Mouse (Mus musculus): Measurements from ENCODE around the gene Scaf4.
A peak's percentile ranks its signal among the peaks of the same experiment; 100 is the strongest.

The Scaf4 gene

GRCm38 (mm10) chr16:90283905-90284891 is at the start of gene Scaf4:
Gene Scaf4, minus strand, starts transcription at chr16:90284503.
- peak; percentile 91 for DNase-seq (ENCODE audit: low read depth, low spot score)

- DNase-seq (ENCODE audit: low read depth, low spot score) = no peak
Observed at GRCm38 (mm10) chr16:90332553-90332952, 48.2 kb upstream of the Scaf4 start.

GRCm38 (mm10) chr16:90330979-90331378 is 46.7 kb upstream of the Scaf4 start:
- no peak for DNase-seq (ENCODE audit: low read depth, low spot score)

GRCm38 (mm10) chr16:90329511-90329910 is 45.2 kb upstream of the Scaf4 start:
- no peak for DNase-seq (ENCODE audit: low read depth, low spot score)

- DNase-seq (ENCODE audit: low read depth, low spot score) = peak; percentile 93
Observed at GRCm38 (mm10) chr16:90322850-90323528, 38.7 kb upstream of the Scaf4 start.

- DNase-seq (ENCODE audit: low read depth, low spot score) = no peak
Observed at GRCm38 (mm10) chr16:90319321-90319720, 35.0 kb upstream of the Scaf4 start.

- DNase-seq (ENCODE audit: low read depth, low spot score) = no peak
Observed at GRCm38 (mm10) chr16:90318372-90318926, 34.1 kb upstream of the Scaf4 start.

- peak; percentile 75 for DNase-seq (ENCODE audit: low read depth, low spot score)
Observed at GRCm38 (mm10) chr16:90317777-90318176, 33.5 kb upstream of the Scaf4 start.

- no peak for DNase-seq (ENCODE audit: low read depth, low spot score)
Observed at GRCm38 (mm10) chr16:90315881-90316280, 31.6 kb upstream of the Scaf4 start.

GRCm38 (mm10) chr16:90312449-90313082 is 28.3 kb upstream of the Scaf4 start:
- DNase-seq (ENCODE audit: low read depth, low spot score) = peak; percentile 69

GRCm38 (mm10) chr16:90310488-90311135 is 26.3 kb upstream of the Scaf4 start:
- peak; percentile 59 for DNase-seq (ENCODE audit: low read depth, low spot score)

- peak; percentile 100 for DNase-seq (ENCODE audit: low read depth, low spot score)
Observed at GRCm38 (mm10) chr16:90309784-90310183, 25.5 kb upstream of the Scaf4 start.

GRCm38 (mm10) chr16:90303988-90304299 is 19.6 kb upstream of the Scaf4 start:
- no peak for DNase-seq (ENCODE audit: low read depth, low spot score)

GRCm38 (mm10) chr16:90303286-90303987 is 19.1 kb upstream of the Scaf4 start:
- DNase-seq (ENCODE audit: low read depth, low spot score) = no peak

GRCm38 (mm10) chr16:90301706-90302105 is 17.4 kb upstream of the Scaf4 start:
- DNase-seq (ENCODE audit: low read depth, low spot score) = peak; percentile 52

GRCm38 (mm10) chr16:90300896-90301295 is 16.6 kb upstream of the Scaf4 start:
- no peak for DNase-seq (ENCODE audit: low read depth, low spot score)

- peak; percentile 93 for DNase-seq (ENCODE audit: low read depth, low spot score)
Observed at GRCm38 (mm10) chr16:90299591-90299990, 15.3 kb upstream of the Scaf4 start.

GRCm38 (mm10) chr16:90298426-90299300 is 14.4 kb upstream of the Scaf4 start:
- peak; percentile 67 for DNase-seq (ENCODE audit: low read depth, low spot score)

GRCm38 (mm10) chr16:90297479-90298425 is 13.4 kb upstream of the Scaf4 start:
- peak; percentile 95 for DNase-seq (ENCODE audit: low read depth, low spot score)
